Mouse (Mus musculus) megakaryocyte, embryonic 14.5 days (primary cell): ENCODE data around the gene Agpat3.

Experiments
- FLI1 ChIP-seq: IDR thresholded peaks from 2 replicates; pipeline ENCODE4 v1.6.1; 2012; ENCODE audit warnings: low read length, inconsistent platforms, mixed read lengths
- GATA1 ChIP-seq: IDR thresholded peaks from 3 replicates; pipeline ENCODE4 v1.6.1; 2012; ENCODE audit warnings: mixed read lengths, low read length, inconsistent platforms, borderline replicate concordance

GRCm38 (mm10) chr10:78310747-78311267, 41.5 kb downstream of the Agpat3 start:
- TF ChIP-seq GATA1 (no peak), FLI1 (no peak)
